Mouse (Mus musculus) heart, adult 18-20 months (tissue): Measurements from ENCODE around the gene Arpc1b. TPM values are rescaled to one million over a fixed set of nuclear protein-coding genes. Genes with fewer than 3 reads are reported as not detected.
"Not testable (repeated sequence)": the region's sequence is repeated elsewhere in the genome, so short reads cannot be mapped to it uniquely, and the experiment has no call there.

ENCODE experiments used
- DNase-seq, 2 experiments: peaks; one replicate each; pipeline ENCODE4 v3.0.0; 2021 to 2022; ENCODE audit warnings: mixed read lengths in 1 of 2
- long read RNA-seq, 2 experiments: library from polyadenylated mRNA; stranded (forward); transcript quantifications; one replicate each; pipeline ENCODE4 v2.0.0; 2021
- total RNA-seq, 2 experiments: library from RNA; stranded (reverse); gene quantifications; 2 replicates each; pipeline ENCODE4 v1.2.3; 2021

The Arpc1b gene
- 10 to 100 TPM; 65.3 to 67.4 TPM for total RNA-seq
- long read RNA-seq, experiment 1, transcript Arpc1b-201 (10 exons, 3,105 nt) = major isoform, 28 of 32 reads
- long read RNA-seq, experiment 1, partial matches to known transcripts = 3 of 32 reads
- long read RNA-seq, experiment 1, other reads (novel, unspliced or antisense) = 1 of 32 reads
- long read RNA-seq, experiment 2, transcript Arpc1b-201 (10 exons, 3,105 nt) = major isoform, 22 of 26 reads
- long read RNA-seq, experiment 2, partial matches to known transcripts = 2 of 26 reads
- long read RNA-seq, experiment 2, other reads (novel, unspliced or antisense) = 2 of 26 reads

- DNase-seq = peak; percentile 81 to 83
These were observed at the start of gene Arpc1b for GRCm38 (mm10) chr5:145114071-145114605. Gene Arpc1b, plus strand, starts transcription at chr5:145114215.

GRCm38 (mm10) chr5:145064765-145065340 lies 49.2 kb upstream of the Arpc1b start:
- no peak for DNase-seq

- no peak for DNase-seq
These were observed 45.2 kb upstream of the Arpc1b start for GRCm38 (mm10) chr5:145068863-145069262.

DNA sequence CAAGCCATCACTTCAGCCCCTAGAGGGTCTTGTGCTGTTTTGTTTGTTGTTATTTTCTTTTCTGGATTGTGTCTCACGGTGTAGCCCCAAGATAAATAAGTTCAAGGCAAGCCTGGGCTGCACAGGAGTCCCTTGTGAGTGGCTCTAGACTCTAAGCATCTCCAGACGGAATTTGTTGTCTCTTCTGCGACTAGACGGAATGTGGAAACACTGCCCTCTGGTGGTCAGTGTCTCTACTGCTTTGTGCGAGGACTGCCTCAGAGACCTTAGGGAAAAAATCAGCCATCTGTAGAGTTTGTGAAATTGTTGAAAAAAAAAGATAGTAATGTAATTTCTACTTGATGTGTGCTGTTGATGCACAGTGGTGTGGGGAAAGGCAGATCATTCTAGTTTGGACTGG lies 44.3 kb upstream of the Arpc1b start:
- DNase-seq = peak; percentile 61 to 87

DNA sequence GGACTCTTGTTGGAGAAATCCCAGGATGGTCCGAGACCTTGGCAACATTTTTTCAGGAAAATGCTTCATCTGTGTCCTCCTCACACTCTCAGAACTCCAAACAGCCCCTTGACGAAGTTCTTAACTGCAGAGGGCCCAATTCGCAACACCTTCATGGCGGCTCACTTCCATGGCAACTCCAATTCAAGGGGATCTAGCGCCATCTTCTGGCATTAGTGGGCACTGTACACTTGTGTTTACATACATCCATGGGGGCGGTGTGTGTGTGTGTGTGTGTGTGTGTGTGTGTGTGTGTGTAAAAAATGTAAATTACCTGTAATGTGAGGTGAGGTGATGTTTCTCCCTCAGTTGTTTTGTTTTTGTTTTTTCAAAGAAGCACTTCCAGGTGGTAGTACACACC lies 42.7 kb upstream of the Arpc1b start:
- DNase-seq = no peak

DNA sequence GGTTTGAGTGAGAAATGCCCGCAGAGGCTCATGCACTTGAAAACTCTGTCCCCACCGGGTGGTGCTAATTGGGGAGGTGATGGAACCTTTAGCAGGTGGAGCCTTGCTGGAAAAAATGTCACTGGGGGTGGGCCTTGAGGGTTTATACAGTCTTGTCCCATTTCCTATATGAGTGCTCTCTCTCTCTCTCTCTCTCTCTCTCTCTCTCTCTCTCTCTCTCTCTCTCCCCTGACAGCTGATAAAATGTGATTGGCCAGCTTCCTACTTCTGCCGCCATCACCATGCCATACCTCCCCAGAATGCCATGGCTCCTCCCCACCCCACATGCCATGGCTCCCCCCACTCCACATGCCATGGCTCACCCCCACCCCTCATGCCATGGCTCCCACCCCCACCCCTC lies 38.9 kb upstream of the Arpc1b start:
- DNase-seq = no peak

DNA sequence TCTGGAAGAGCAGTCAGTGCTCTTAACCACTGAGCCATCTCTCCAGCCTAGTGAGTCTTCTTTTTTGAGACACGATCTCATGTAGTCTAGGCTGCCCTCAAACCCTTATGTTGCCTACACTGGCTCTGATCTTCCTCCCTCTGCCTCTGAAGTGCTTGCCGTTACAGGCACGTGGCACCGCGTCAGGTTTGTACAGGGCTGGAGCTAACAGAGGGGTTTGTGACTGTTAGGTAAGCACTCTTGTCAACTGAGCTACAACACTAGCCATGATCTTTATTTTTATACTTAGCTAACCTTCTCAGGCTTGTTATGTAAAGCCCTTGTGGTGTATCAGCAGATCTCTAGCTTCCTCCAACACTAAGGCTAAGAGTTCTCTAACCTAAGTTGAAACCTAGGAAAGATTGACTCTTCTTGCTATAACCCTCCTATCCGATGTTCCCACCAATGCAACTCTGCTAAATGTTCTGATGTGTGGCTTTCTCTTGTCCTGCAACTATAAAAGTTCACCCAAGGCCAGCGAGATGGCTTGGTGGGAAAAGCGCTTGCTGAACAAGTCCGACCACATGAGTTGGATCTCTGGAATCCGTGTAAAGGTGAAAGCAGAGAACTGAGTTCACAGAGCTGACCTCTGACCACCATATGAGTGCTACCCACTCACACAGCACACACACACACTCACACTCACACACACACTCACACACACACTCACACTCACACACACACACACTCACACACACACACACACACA lies 32.0 kb upstream of the Arpc1b start:
- no peak for DNase-seq

- DNase-seq = not testable (repeated sequence)
These were observed 30.8 kb upstream of the Arpc1b start for GRCm38 (mm10) chr5:145083201-145083600.

GRCm38 (mm10) chr5:145083632-145084451 lies 30.2 kb upstream of the Arpc1b start, which contains the start of the genes Arpc1a and Kpna7:
Gene Arpc1a, plus strand, starts transcription at chr5:145083830.
Gene Kpna7, minus strand, starts transcription at chr5:145084030.
- peak; percentile 93 to 95 for DNase-seq

GRCm38 (mm10) chr5:145084822-145085221 lies 29.2 kb upstream of the Arpc1b start:
- DNase-seq = no peak

DNA sequence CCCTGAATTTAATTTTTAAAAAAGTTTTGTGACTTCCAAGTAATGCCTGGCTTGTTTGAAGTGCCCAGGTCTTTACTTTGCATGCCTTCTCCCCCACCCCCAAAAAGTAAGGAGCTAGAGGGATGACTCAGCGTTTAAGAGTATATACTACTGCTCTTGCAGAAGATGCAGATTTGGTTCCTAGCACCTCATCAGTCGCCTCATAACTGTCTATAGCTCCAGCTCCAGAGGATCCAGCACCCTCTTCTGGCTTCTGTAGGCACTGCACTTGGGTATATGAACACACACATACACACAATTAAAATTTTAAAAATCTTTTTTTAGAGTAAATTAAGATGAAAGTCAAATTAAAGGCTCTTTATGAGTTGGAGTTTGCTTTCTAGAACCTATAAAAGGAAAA lies 25.8 kb upstream of the Arpc1b start:
- DNase-seq = no peak

GRCm38 (mm10) chr5:145089878-145090277 lies 24.1 kb upstream of the Arpc1b start:
- no peak for DNase-seq

DNA sequence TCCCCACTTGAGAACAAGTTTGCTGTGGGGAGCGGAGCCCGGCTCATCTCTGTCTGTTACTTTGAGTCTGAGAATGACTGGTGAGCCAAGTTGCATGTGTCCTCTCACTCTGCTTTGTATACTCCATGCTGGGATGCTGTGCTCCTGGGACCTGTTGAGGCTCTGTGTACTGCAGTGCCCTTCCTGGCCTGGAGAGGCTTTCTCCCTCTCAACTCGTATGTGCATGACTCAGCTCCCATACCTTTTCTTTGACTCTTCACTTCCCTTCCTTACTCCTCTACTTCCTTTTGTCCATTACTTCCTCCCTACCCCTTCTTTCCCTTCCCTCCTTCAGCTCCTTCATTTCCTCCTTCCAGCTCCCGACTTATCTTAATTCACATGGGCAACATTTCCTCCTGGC lies 17.8 kb upstream of the Arpc1b start:
- no peak for DNase-seq

DNA sequence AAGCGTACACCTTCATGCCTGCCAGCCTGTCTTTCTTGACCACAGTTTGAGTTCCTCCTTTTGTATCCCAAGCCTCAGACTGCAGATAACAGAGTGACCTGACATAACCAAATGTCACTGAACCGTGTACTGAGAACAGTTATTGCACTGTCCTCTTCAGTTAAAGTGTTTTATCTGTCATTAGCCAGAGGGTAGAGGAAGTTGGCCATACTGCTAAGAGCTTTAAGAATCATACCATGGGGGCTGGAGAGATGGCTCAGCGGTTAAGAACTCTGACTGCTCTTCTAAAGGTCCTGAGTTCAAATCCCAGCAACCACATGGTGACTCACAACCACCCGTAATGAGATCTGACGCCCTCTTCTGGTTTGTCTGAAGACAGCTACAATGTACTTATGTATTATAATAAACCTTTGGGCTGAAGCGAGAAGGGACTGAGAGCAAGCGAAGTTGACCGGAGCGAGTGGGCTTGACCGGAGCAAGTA lies 15.6 kb upstream of the Arpc1b start:
- no peak for DNase-seq

DNA sequence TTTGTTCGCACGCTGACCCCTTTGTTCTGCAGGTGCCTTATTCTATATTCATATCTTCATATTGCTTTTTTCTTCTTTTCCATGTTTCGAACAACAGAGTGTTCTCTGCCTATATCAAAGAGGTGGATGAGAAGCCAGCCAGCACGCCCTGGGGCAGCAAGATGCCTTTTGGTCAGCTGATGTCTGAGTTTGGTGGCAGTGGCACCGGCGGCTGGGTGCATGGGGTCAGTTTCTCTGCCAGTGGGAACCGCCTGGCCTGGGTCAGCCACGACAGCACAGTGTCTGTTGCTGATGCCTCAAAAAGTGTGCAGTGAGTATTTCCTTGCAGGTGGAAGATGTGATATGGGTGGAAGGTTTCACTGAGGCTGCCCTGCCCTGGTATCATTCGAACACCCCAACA lies 13.1 kb upstream of the Arpc1b start:
- no peak for DNase-seq

DNA sequence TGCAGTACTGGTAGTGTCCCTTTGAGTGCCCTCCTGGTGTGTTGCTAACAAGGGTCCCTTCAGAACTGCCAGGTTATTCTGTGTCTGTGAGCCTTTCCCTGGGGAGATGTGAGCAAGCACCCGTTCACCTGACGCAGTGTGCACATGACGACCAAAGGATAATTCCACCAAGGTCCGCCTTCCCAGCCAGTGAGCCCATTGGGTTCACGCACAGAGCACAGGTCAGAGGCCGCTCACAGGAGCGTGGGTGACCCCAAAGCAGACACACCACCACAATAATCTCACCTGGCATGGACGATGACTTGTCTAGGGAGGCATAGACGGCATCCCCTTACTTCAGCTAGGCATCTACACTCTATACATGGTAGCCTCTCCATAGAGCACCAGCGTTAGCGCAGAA lies 12.6 kb upstream of the Arpc1b start:
- DNase-seq = not testable (repeated sequence)

DNA sequence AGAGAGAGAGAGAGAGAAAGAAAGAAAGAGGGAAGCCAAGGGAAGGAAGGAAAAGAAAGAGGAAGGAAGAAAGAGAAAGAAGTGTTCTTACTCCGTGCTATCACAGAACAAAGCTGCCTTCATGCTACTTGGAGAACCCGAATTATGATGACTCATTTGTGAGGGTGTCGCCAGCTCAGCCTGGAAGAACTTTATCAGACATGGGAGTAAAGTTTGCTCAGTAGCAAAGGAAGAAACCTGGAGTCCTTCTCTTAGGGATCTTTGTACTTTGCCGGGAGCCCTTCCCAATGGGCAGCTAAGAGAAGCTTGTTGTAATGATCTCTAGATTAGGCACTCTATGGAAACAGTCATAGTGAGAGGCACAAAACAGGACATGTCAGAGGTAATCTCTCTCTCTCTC lies 11.3 kb upstream of the Arpc1b start:
- peak in 1 of 2 experiments; percentile 31 for DNase-seq

- DNase-seq = no peak
These were observed 9.7 kb upstream of the Arpc1b start for GRCm38 (mm10) chr5:145104328-145104727.

GRCm38 (mm10) chr5:145105694-145106275 lies 8.2 kb upstream of the Arpc1b start:
- no peak for DNase-seq

- no peak for DNase-seq
These were observed 3.6 kb upstream of the Arpc1b start for GRCm38 (mm10) chr5:145110401-145110800.

DNA sequence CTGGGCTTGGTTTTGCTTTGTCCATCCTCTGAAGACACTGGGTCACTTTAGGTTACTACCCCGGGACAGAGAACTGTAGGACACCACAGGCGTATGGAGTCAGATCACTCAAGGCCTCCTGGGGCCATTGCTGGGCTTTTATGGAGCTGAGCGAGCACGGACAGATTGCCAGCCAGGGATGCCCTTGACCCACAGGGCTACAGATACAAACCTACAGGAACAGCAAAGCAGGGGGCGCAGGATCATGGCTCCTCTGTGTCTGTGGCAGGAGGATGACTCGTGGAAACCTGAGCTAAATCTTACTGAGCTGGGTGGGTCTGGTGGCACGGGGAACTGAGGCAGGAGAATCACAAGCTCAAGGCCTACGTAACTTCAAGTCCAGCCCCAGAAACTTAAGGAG lies 1.4 kb upstream of the Arpc1b start:
- DNase-seq = no peak

DNA sequence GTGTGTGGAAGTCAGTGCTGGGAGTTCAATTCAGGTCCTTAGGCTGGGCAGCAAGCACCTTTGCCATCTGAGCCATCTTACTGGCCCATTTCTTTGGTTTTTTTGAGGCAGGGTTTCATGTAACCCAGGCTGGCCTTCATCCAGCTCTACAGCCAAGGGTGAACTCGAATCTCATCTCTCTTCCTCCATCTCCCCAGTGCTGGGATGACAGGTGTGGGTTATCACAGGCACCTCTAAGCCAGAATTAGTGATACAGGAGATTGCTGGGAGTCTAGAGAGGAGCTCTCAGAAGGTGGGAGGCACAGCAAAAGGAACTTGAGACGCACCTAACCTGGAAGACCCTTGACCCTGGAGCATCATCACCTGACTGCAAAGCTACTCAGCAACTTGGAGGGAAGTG lies 599 bp upstream of the Arpc1b start:
- DNase-seq = no peak
